Mouse (Mus musculus): Measurements from ENCODE around the gene Atp1a1.

The Atp1a1 gene

DNA sequence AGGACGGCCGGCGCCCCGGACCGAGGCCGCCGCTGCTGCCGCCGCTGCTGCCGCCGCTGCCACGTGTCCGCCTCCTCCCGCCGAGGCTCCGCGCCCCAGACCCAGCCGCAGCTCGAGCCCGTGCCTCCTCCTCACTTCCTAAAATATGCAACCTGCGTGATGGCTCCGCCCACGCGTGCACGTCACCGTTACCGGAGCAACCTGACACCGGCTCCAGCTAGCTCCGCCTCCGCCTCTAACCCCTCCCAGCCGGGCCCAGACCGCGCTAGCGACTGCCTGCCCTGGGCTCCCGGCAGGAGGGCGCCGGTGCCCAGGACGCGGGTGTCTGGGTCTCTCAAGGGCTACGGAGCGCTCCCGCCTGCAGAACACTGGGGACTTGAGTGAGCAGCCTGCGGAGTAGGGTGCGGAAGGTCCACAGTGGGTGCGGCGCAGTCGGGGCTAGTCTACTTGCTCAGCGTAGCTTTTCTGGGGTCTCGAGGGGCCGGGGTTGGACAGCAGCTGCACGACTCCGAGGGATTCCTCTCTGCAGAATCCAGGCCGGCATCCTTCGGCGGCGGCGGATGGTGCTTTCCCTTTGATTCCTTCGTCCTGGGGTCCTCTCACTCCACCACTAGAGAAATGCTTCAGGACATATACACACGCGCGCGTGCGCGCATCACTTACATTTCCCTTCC lies at the start of gene Atp1a1:
Atp1a1 (minus strand) TSS at position 135 of the 674 bp plus-strand sequence.
- peak; percentile 99 for DNase-seq

DNA sequence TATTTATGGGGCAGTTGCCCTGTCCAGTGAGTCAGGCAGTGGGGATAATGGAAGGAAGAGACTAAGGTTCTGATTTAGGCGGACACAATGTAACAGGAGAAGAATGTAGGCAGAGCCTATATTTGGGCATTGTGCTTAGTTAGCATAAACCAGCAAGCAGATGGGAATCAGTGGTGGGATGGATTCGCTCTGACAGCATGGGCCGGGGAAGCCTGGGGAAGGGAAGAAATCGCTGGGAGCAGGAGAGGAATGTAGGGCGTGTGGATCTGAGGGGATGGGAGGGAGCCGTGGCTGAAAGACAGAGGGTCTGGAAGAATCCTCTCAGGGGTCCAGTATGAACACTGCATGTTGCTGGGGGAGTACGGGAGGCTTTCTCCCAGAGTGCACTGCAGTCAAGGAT lies 49.0 kb upstream of the Atp1a1 start:
- DNase-seq = peak; percentile 48

DNA sequence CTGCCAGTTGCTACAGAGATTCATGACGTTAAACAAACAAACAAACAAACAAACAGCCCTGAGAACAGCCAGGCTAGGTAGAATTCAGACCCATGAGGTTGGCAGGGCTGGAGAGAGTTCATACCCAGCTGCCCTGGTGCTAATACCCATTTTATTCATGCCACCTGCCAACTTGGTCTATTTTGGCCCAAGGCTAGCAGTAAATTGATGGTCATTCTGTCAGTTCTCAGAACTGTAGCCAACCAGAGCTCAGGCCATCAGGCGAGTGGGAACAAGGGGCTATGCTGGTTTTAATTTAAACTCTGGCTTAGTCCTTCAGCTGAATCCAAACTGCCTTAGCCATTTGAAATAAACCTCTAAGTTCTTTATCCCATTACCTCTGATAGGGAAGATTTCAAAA lies 48.5 kb upstream of the Atp1a1 start:
- no peak for DNase-seq

DNA sequence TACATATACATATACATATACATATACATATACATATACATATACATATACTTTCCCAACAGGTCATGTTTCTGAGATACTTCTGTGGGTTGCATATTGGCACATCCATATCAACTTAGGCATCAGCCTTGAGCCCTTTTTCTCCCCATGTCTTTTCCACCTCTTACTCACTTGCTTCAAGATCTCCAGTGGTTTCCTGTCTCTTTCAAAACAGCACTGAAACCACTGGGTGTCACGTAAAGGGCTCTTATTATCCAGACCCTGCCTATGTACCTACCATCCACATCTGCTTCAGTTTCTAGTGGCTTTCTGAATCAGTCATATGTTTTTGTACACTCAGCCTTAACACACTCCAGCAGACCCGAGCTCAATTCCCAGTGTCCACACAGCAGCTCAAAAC lies 45.8 kb upstream of the Atp1a1 start:
- no peak for DNase-seq

DNA sequence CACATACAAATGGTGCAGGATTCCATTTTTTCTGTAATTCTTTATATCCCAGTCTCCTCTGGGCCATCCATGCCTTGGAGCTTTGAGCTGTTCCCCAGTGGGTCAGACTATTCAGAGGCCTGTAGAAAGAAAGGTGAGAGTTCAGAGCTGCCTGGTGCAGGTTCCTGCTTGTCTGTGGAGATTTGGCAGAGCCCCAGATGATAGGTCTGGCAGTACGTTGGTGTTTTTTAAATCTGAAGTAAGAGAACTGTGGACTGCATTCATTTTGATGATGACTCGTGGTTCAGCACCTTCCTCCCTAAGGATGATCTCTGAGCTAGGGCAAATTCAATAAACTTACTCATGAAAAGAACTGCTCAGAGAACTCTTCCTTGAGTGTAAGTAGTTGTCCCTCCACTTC lies 44.8 kb upstream of the Atp1a1 start:
- no peak for DNase-seq

DNA sequence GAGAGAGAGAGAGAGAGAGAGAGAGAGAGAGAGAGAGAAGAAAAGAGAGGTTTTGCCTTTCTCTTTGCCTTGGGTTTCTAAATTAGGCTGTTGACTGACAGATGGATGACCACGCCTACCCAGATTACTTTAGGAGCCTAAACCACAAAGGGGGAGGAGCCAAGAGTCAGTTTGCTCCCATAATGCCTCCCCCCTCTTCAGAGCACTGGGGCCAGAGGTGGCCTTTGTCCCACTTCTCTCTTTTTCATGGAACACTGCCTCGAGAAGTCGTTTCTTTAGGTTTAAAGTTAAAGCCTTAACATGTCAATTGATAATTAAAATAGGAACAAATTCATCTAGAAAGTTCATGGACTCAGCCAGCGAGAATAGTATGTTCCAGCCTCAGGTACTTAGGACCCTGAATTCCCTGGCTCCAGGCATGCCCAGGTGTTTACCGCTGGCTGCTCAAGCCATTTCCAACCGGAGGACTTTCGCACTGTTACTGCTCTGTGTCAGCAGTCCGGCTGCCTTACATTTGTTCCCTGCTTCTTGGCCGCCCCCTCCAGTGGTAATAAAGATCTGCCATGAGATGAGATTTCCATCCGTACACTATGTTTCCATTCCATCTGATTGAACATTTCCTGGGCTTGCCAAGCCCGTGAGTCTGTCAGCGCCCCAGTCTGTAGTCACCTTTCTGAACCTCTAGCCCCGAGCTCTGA lies 43.8 kb upstream of the Atp1a1 start:
- no peak for DNase-seq

DNA sequence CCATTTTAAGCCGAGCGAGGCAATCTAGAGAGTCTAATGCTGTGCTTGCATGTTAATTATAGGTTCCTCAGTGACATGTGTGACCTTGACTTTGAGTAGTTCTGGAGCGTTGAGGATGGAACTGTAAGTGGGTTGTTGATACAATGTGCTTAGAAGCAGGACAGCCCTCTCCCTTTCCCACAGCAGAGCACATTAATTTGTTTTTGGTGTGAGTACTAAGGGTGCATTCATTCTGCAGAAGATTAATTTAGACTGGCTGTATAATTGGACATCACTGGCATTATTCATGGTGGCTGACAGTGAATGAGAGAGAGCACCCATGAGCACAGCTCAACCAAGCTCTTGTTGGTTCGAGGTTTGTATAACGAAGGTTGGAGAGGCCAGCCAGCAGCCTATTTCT lies 42.3 kb upstream of the Atp1a1 start:
- DNase-seq = no peak

DNA sequence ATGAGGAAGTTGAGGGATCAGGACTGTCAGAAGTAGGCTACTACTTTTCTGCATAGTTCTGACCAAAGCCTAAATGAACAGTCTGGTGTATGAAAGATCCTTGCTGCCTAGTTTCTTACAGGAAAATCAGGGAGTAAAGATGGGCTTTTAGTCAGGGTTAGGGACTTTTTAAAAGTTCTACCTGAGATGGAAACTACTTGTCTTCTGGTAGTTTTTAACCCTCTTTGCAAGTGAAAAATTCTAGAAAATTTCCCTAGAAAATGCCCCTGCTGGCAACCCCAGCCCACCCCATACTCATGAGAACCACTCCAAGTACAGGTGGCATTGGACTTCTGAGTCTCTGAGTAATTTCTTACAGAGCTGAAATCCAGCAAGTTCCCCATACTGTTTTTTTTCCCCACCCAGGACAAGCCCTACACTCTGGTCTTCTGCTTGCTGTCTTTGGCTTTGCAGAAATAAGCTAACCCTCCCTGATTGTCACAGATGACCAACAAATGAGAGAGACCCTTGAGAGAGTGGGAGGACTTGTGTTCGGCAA lies 41.2 kb upstream of the Atp1a1 start:
- no peak for DNase-seq

DNA sequence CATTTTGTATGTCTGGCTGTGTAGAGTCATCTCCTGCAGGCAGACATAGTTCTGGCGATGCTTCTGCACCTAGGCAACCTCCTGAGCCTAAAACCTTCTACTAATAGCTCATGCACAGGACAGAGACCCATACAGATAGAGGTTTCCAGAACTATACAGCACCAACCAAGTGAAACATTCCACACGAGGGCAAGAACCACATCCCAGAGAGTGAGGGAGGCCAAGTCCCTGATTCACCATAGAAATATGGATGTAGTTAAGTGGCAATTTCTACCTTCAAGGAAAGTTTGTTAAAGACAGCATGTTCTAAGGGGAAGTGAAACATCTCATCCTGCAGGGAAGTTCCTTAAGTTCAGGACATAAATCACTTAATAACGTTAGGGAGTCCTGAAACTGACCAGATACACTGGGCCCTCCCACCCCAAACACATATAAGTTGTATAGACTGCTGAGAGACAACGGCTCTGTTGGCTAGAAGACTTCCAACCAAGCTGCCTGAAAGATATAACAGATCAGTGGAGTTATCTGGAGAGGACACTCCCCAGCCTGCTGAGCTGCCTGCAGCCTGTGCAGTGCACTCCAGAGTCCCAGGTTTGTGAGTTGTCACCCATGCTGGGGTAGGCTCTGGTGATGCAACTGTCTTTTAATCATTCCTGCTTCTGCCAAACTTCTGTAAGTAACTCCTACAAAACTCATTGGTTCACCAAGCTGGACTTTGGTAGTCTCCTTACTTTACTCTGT lies 39.7 kb upstream of the Atp1a1 start:
- no peak for DNase-seq

DNA sequence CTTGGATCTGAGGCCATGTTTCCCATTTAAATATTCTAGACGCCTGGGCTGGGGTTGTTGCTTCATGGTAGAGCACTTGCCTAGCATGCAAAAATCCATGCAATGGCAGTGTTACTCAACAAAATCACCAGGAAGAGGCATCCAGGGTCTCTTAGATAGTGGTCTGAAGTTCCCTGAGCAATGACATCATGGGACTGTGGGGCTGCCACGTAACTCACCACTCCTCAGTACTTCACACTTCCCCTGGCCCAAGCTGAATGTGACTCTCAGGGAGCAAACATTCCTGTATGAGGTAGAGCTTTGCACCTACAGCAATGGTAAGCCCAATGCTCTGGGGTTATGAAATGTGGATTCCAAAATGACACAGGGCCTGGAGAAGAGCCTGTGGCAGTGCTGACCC lies 38.8 kb upstream of the Atp1a1 start:
- DNase-seq = no peak

DNA sequence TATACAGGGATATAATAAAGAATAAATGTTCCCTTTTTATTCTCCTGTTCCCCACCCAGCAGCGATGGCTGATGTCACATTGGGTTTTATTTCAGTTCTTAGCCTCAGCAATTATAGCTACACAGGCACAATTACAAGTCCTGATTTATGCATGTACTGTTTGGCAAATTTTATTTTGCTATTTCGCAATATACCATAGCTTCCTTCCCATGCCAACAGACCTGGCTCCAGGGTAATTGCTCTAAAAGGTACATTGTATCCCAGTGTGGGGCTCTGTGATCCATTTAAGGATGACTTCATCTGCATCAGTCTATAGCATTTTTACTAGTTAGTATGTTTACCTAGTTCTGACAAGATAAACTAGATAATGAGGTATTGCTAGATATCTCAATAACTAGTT lies 33.7 kb upstream of the Atp1a1 start:
- DNase-seq = no peak

DNA sequence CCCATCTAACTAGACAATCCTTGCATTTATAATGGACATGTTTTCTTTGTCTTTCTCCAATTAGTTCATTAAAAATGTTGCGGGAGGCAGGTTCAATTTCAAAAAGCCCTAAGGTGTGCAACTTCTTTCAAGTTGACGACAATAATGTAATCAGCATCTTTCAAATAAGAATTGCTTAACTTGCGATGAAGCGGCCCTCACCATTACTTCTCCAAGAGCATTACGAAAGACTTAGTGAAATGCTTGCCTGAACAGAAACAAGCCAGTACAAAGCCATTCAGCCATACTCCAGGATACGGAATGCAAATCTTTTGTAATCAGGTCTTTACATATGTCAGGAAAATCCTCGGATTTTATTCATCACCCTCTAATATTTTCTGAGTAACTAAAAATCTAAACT lies 32.0 kb upstream of the Atp1a1 start:
- no peak for DNase-seq

DNA sequence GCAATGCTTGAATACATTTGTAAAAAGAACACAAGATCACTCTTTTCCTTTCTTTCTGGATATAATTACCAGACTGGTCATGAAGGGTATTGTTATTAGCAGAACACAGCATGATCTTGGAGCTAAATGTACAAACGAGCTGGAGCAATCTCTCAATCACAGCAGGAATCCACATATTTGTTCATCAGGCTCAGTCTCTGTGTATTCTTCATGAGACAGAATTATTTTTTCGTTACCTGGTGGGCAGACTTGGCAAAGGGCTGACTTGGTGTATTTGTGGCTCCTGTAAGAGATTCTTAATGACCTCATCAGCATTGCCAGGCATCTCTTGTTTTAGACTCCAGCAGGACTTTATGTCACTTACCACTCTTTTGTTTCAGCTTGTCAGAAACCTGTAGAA lies 31.6 kb upstream of the Atp1a1 start:
- no peak for DNase-seq

DNA sequence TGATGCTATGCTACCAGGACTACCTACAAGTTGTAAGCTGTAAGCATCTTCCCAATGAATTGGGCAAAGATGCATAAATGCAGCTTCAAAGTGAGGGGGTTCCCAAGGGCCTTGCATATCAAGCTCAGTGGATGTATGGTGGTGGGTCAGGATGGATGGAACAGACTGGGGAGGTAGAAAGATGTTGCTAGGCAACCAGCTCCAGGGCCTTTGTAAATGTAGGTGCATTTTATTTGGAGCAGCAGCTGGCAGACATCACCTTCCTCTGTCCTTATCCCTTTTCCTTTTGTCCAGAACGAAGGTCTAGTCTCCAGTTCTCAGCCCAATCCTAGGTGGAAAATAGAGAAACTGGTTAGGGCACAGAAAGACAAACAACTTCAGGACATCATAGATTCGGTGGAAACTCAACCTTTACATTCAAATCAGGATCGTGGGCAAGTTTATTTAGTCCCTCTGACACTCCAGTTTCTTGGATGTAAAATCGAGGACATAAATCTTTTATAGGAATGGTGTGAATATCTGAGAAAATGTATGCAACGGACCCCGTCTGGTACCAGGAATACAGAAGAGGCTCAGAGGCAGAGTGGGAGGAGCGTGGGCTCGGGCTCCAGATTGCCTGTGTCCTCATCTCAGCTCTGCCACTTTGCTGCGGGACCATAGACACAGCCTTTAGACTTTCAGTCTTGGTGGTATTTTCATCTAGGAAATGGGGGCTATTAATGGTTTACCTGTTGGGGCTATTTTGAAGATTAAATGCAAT lies 29.8 kb upstream of the Atp1a1 start:
- peak; percentile 42 for DNase-seq

DNA sequence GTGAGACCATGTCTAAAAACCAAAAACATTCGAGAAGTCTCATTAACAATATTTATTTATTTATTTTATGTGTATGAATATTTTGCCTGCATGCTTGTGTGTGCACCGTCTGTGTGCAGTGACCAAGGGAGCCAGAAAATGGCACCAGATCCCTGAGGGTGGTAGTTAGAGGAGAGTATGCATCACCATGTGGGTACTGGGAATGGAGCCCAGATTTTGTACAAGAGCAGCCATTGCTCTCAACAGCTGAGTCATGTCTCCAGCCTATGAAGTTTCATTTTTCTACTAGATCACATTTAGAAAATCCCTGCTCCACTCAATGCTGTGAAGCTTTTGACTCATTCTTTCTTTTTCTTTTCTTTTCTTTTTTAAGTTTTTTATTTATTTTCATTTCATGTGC lies 23.8 kb upstream of the Atp1a1 start:
- DNase-seq = peak; percentile 25

DNA sequence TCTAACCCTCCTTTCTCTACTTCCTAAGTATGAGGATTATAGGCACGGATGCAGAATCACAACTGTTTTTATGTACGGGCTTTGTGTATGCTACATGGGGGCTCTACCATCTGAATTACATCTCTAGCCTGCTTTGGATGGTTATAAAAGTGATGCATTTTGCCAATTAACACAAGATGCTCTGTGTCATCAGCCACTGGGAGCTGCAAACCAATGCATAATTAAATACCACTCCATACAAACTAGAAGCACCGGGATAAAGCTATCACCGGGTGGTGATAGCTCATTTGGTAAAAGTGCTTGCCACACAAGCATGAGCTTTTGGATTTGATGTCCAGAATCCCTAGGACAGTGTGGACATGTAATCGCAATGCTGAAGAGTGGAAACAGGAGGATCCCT lies 19.8 kb upstream of the Atp1a1 start:
- DNase-seq = no peak

DNA sequence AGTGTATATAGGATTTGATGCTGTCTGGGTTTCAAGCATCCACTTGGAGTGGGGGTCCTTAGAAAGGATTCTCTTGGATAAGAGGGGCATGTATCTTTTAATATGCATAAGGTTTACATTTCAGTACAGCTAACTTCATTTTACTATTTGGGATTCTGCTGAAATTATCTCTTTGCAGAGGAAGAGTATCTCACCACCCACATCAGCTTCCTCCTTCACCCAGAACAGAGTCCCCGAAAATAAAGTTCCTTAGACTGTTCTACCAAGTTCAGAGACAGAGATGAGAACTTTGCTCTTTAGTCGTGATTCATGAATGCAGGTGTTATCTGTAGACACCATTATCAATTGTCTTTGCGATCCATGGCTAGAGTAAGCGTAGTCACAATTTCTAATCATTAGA lies 14.5 kb upstream of the Atp1a1 start:
- no peak for DNase-seq

DNA sequence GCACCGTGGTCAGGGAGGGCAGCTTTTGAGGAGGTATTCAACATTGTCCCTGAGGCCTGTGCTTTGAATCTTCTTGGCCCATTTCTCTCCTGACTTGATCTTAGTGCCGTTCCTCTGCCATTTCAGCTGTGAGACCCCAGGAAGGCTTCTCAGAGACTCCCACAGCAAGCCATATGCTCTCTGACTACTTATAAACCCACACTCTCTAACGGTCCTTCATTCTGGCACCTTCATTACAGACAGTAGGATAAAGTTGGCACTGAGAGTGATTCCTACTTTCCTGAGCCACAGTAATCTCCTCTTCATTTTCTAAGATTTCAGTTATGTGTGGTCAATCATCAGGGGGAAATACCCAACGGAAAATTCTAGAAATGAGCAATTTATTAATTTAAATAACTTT lies 14.0 kb upstream of the Atp1a1 start:
- DNase-seq = no peak

DNA sequence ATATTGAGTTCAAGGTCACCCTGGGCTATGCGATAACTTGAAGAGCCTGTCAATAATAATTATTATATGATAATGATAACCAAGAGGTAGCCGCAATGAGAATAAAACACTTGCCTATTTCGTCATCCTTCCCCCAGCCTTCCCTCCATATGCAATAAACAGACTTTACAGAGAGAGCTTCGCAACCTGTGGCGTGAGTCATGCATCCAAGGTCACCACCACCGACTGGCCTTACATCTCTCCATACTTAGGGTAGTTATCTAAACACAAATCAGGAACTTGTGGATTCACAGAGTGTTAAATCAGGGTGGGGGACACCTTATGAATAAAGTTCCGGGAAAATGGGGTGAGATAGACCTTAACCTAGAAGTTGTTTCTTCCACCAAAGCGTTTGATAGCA lies 13.0 kb upstream of the Atp1a1 start:
- no peak for DNase-seq

DNA sequence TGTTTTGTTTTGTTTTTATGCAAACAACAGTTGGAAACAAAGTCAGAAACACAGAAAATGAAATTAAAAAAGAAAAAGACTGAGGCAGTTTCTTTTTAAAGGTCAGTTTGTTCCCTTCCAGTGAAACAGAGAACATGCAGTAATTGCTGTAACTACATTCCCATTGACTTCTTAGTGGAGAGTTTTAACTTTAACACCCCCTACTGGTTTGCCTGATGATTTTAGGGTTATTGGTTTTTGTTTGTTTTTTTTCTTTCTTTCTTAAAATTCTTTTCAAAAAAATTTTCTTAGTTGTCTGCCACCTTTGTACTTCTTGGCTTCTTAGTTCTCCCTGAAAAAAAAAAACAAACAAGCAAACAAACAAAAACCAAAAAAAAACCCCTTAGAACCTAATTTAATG lies 12.5 kb upstream of the Atp1a1 start:
- no peak for DNase-seq

DNA sequence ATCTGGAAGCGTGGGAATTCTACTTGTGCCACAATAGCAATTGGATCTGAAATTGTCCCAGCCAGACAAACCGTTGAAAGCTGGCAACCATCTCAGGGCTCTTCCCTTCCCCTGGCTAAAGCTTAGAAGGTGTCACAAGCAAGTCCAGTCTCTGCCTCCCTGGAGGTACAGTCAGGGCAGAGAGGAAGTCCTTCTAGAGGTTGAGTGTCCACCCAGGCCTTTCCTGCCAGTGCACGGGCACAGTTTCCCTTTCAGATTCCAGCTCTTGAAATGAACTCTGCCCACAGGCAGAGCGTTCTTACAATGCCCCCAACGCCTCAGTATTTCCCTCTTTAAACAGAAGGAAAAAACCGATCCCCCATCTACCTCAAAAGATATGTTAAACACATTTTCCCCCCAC lies 11.4 kb upstream of the Atp1a1 start:
- no peak for DNase-seq

DNA sequence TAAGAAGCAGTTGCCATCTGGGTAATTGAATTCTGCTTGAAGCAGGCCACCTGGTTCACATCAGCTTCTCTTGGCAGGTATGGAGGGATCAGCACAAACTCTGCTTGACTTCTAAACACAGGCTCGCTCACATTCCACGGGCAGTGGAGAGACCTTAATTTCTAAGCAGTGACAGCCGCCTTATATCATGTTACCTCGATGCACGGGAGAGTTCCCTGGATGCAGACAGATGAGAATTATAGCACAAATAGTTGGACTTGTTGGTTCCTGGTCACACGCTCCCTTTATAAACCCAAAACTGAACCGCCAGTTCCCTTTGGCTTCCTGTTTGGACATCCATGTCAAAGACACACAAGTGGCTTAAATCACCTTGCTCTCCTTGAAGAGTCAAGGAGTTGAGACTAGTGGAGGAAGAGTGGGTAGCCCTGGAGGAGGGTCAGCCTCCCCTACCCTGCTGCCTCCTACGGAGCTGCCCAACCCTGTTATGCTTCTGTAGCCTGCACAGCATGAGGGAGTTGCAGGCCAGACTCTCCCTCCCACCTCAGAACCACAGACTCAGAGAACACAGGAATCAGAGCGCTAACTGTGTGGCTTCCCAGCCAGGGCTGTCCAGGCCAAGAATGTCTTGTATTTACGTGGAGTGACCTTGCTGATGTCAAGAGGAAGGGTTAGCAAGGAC lies 7.5 kb upstream of the Atp1a1 start:
- no peak for DNase-seq

Measured in right cerebral cortex, postnatal 14 days (tissue).